Mouse (Mus musculus) adrenal gland, adult 2 months (tissue): ENCODE data around the gene Cfap57. TPM values are rescaled to one million over a fixed set of nuclear protein-coding genes. Genes with fewer than 3 reads are reported as not detected.

ENCODE experiments used
- DNase-seq: peaks from one replicate; pipeline ENCODE4 v3.0.0; 2021
- polyA plus RNA-seq: library from polyadenylated mRNA; depleted of rRNA; stranded (reverse); fragments of >200 nt; gene quantifications from 2 replicates; pipeline ENCODE4 v1.2.3, GENCODE M21; 2012
- total RNA-seq, 2 experiments: library from RNA; stranded (reverse); gene quantifications; 2 replicates each; pipeline ENCODE4 v1.2.3; 2021

The Cfap57 gene
- total and polyA plus RNA-seq, 3 experiments = 0.06 TPM; not detected in 2

- no peak for DNase-seq
These were observed 56.3 kb downstream of the Cfap57 start for GRCm38 (mm10) chr4:118564062-118564925.

- DNase-seq = no peak
These were observed 67.4 kb downstream of the Cfap57 start for GRCm38 (mm10) chr4:118553039-118553649.

- peak; percentile 15 for DNase-seq
These were observed 72.5 kb downstream of the Cfap57 start for GRCm38 (mm10) chr4:118548130-118548480.

DNA sequence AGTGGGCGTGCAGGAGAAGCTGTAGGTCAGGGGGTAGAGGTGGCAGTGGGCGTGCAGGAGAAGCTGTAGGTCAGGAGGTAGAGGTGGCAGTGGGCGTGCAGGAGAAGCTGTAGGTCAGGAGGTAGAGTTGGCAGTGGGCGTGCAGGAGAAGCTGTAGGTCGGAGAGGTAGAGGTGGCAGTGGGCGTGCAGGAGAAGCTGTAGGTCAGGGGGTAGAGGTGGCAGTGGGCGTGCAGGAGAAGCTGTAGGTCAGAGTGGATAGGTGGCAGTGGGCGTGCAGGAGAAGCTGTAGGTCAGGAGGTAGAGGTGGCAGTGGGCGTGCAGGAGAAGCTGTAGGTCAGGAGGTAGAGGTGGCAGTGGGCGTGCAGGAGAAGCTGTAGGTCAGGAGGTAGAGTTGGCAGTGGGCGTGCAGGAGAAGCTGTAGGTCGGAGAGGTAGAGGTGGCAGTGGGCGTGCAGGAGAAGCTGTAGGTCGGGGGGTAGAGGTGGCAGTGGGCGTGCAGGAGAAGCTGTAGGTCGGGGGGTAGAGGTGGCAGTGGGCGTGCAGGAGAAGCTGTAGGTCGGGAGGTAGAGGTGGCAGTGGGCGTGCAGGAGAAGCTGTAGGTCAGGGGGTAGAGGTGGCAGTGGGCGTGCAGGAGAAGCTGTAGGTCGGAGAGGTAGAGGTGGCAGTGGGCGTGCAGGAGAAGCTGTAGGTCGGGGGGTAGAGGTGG is 73.0 kb downstream of the Cfap57 start:
- DNase-seq = peak; percentile 68

DNA sequence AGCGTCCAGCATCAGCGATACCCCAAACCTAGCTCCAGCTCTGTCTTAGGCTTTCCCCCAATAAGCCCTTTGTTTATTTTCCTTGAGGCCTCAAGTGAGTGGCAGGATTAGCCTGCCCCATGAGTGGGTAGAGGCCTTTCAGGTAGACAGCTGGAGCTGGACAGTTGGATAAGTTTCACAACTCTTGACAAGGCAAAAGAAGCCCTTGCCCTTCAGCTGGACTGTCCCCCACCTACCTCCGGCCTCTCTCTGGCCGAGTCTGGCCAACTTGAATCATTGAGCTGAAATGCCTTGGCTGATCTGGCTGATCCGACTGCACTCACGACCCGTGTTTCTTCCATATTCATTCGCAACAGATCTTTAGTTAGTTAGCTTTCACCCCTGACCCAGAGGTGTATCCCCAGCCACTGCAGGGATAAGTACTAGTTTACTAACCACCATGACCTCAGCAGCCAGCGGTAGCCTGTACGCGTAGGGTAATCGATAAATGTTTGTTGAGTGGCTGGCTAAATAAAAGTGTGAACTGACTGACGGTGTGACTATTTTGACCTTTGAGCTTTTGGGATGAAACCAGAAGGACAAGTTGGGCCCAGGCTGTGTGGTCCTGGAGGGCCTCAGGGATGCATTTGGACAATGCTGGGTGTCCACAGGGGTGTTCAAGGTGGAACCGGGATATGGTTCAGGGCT is 76.0 kb downstream of the Cfap57 start:
- no peak for DNase-seq

GRCm38 (mm10) chr4:118543592-118544260 is 76.9 kb downstream of the Cfap57 start, which contains the start of gene Tmem125:
Tmem125 (minus strand) TSS chr4:118544044.
- peak; percentile 77 for DNase-seq

GRCm38 (mm10) chr4:118543158-118543530 is 77.4 kb downstream of the Cfap57 start:
- peak; percentile 6 for DNase-seq

DNA sequence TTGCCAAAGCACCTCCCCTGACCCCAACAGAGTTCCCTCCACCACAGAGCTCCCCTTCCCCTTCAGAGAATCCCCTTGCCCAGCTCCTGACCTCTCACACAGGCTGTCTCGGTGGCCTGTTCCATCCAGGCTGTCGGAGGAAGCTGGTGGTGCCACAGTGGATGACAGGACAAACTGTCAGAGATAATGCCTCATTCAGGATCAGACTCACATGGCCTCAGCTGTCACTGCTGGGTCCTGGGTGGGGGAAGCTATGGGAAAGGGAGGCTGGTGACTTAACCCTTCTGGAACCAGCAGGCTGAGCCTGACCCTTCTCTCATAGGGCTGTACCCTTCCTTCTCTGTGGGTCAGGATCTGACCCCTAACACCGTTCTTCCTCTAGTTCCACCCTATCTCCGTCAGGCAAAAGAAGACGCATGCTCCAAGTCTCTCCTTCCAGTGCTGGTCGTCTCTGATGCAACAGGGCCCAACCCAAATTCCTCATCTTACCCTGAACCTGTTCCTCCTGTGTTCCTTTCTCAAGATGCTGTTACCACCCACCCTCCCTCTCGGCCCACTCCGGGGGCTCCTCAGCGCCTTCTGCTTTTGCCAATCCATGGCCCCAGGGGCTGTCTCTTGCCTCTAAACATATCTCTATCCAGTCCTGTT is 77.9 kb downstream of the Cfap57 start:
- no peak for DNase-seq

DNA sequence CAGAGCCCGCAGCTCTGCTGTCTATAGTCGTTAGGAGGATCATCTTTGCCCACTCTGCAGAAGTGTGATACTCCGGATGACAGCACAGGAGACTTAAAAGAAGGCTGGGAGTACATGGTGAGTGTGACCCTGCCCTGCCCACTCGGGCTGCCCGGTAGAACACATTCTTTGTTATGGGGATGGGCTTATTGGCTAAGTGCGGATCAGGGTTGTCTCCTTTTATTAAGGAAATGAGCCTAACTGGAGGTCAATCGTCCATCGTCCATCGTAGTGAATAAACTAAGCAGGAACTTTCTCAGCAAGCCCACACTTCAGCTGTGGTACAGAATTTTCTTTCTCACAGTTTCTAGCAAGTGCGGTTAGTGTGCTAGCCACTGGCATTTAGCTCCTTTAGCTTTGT is 80.7 kb downstream of the Cfap57 start:
- no peak for DNase-seq

GRCm38 (mm10) chr4:118537801-118538200 is 82.8 kb downstream of the Cfap57 start:
- no peak for DNase-seq

DNA sequence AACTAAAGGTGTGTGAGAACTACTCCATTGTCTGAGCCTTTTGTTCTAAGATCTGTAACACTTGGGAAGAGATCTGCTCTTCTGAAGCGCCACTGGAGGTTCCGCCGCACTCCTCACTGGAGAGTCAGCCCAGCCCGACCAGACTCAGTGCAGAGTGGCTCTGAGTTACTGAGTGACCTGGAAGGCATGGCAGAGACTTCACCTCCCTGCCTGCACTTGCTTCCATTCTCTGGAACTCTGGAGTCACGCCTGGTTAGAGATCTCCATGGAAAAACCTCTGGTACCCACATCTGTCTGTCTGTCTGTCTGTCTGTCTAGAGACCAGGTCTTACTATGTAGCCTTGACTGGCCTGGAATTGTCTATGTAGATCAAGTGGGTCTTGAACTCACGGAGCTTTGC is 85.0 kb downstream of the Cfap57 start:
- DNase-seq = no peak

GRCm38 (mm10) chr4:118533605-118534004 is 87.0 kb downstream of the Cfap57 start:
- DNase-seq = no peak

- no peak for DNase-seq
These were observed 87.4 kb downstream of the Cfap57 start for GRCm38 (mm10) chr4:118533156-118533555.

DNA sequence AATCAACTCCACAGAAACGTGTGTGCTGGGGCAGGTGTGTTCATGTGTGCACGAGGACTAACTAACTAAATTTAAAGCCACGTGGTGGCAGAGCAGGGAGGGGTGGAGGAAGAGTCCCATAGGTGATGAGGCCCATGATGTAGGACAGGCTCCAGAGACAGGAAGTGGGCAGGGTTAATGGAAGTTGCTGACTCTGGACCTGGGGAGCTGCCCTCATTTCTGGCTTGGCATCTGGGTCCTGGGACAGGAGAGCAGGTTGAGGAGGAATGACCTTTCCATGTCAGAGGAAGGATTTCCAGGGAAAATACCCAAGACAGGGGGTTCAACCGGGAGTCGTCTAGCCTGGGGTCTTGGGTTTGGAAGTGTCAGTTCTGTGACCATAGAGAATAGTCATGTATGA is 87.9 kb downstream of the Cfap57 start:
- no peak for DNase-seq

- DNase-seq = no peak
These were observed 92.9 kb downstream of the Cfap57 start for GRCm38 (mm10) chr4:118527720-118528119.

- DNase-seq = no peak
These were observed 93.3 kb downstream of the Cfap57 start for GRCm38 (mm10) chr4:118527335-118527681.

- DNase-seq = no peak
These were observed 93.9 kb downstream of the Cfap57 start, which contains the start of gene 2610528J11Rik for GRCm38 (mm10) chr4:118526408-118527334. 2610528J11Rik (plus strand) TSS chr4:118526999.

DNA sequence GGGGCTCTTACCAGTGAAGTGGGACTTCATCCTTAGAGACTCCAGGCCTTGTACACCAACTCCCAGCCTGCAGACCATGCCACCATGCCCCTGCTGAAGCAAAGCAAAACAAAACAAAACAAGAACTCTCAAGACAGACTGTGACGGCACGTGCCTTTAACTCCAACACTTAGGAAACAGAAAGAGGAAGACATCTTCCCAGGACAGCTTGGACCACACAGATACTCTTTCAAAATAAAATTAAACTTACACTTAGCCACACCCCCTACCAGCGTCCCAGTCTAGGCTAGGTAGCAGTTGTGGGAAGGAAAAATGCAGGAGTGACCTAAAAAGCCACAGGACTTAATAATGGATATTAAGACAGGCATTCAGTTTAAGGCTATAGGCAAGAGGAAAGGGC is 94.8 kb downstream of the Cfap57 start:
- no peak for DNase-seq

- DNase-seq = no peak
These were observed 96.6 kb downstream of the Cfap57 start for GRCm38 (mm10) chr4:118523976-118524375.

DNA sequence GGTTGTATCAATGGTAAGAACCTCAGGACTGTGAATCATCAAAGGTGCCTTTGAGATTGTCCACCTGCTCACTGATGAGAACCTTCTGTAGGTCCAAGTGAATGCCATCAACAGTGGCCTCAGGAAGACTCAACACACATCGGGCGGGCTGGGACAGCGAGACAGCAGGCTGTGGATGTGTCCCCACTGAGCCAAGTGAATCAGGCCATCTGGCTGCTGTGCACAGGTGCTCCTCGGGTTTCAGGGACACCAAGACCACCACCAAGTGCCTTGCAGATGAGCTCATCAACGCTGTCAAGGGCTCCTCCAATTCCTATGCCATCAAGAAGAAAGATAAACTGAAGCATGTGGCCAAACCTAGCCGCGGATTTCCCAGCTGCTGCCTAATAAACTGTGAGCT is 98.3 kb downstream of the Cfap57 start:
- DNase-seq = no peak
